Mouse (Mus musculus): Measurements from ENCODE around the gene Sbk3.

DNA sequence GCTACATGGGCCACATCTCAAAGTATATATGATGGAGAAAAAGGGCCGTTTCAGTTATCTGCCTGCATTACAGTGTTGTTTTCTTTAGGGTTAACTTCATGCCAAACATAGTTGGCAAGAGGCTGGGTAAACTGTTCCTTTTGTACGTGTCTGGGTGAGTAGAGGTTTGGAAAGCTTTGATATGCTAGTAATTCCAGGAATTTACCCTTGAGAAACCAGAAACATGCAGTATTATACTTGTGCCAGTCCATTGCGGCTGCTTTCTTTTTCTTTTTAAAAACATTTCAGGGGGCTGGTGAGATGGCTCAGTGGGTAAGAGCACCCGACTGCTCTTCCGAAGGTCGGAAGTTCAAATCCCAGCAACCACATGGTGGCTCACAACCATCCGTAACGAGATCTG lies 26.0 kb upstream of the Sbk3 start:
- no peak for TF ChIP-seq CTCF (IDR thresholded peaks at IDR 0.05; ENCODE audit: insufficient read depth, low read depth, low read length)
- TF ChIP-seq POLR2A (IDR thresholded peaks at IDR 0.05; ENCODE audit: insufficient read depth, low read depth, low read length), result no peak
